Mouse (Mus musculus) midbrain, embryonic 14.5 days (tissue): Measurements from ENCODE around the gene Trf. TPM values are rescaled to one million over a fixed set of nuclear protein-coding genes. Genes with fewer than 3 reads are reported as not detected.

Source experiments
- ATAC-seq: fragments of 200-750 bp; cut with Nextera tagmentation; 2 replicates; pipeline ENCODE4 v1.8.0; 2017; ENCODE audit warnings: moderate number of reproducible peaks, moderate library complexity; ENCODE audit not compliant: low FRiP score, low TSS enrichment
- DNase-seq: peaks from one replicate; pipeline ENCODE4 v3.0.0-alpha.2; 2015
- H3K27ac ChIP-seq: fragments of 300-500 bp; sonication (generic); replicated peaks from 2 replicates; pipeline ENCODE4 v1.5.1; 2014; ENCODE audit warnings: mild to moderate bottlenecking, low read depth, low read length, moderate library complexity
- H3K27me3 ChIP-seq: fragments of 300-500 bp; sonication (generic); 2 replicates; pipeline ENCODE4 v1.6.1; 2014; ENCODE audit warnings: low read length, control low read depth, mixed read lengths; ENCODE audit not compliant: control insufficient read depth, insufficient read depth
- H3K36me3 ChIP-seq: fragments of 300-500 bp; sonication (generic); 2 replicates; pipeline ENCODE4 v1.6.1; 2014; ENCODE audit warnings: low read length, control low read depth; ENCODE audit not compliant: control insufficient read depth, insufficient read depth
- H3K4me1 ChIP-seq: fragments of 300-500 bp; sonication (generic); 2 replicates; pipeline ENCODE4 v1.6.1; 2014; ENCODE audit warnings: mild to moderate bottlenecking, antibody characterized with exemption, low read length, control low read depth; ENCODE audit not compliant: control insufficient read depth, insufficient read depth
- H3K4me2 ChIP-seq: fragments of 300-500 bp; sonication (generic); 2 replicates; pipeline ENCODE4 v1.6.1; 2014; ENCODE audit warnings: mild to moderate bottlenecking, low read length, moderate library complexity
- H3K4me3 ChIP-seq: fragments of 300-500 bp; sonication (generic); replicated peaks from 2 replicates; pipeline ENCODE4 v1.5.1; 2014; ENCODE audit warnings: low read depth, low read length
- H3K9ac ChIP-seq: fragments of 300-500 bp; sonication (generic); replicated peaks from 2 replicates; pipeline ENCODE4 v1.6.1; 2014; ENCODE audit warnings: mild to moderate bottlenecking, low read length, moderate library complexity
- H3K9me3 ChIP-seq: fragments of 300-500 bp; sonication (generic); 2 replicates; pipeline ENCODE4 v1.6.1; 2016; ENCODE audit warnings: low read length, control low read depth, mixed read lengths; ENCODE audit not compliant: control insufficient read depth
- WGBS: fragments of 180-500 bp; shearing (Covaris S2); extraction: QIAGEN DNeasy Blood & Tissue Kit; methylation state at CpG from one replicate; pipeline ENCODE4 v1.1.7; 2014; 5-methylcytosine and 5-hydroxymethylcytosine counted together
- polyA plus RNA-seq: library from polyadenylated mRNA; unstranded; fragments of >200 nt; fragmentation: Nextera tagmentation; extraction: Ambion mirVana; gene quantifications from 2 replicates; pipeline ENCODE4 v1.2.1, GENCODE M21; 2014

Gene Trf
- polyA plus RNA-seq, 1 experiment from 2014 or later = 30.6 TPM

GRCm38 (mm10) chr9:103184855-103185254, 45.4 kb downstream of the Trf start:
- WGBS = 77% methylated on average over 4 of the region's 4 CpGs
- H3K4me1 ChIP-seq = peaks cover 10% of the 10 kb centered on the region; the same call in 1 of the 2 replicates
- DNase-seq (no peak), ATAC-seq (no peak)
- H3K4me3 ChIP-seq = no peak overlapping the region
- no peak overlapping the region for H3K4me2 ChIP-seq
- H3K9ac ChIP-seq = no peak overlapping the region
- no peak overlapping the region for H3K27ac ChIP-seq
- no peaks in the 10 kb centered on the region for H3K27me3 ChIP-seq
- H3K36me3 ChIP-seq = peaks cover 48% of the 10 kb centered on the region
- no peaks in the 10 kb centered on the region for H3K9me3 ChIP-seq

GRCm38 (mm10) chr9:103181886-103182285, 48.4 kb downstream of the Trf start:
- ATAC-seq = no peak
- WGBS = 92% methylated on average over 8 of the region's 8 CpGs

GRCm38 (mm10) chr9:103180807-103181565, 49.3 kb downstream of the Trf start:
- Histone ChIP-seq H3K27ac (peak overlapping the region; percentile 22; the same call in 1 of the 2 replicates), H3K4me1 (peaks cover 10% of the 10 kb centered on the region; the same call in 1 of the 2 replicates), H3K27me3 (no peaks in the 10 kb centered on the region), H3K4me2 (peak overlapping the region; percentile 45), H3K4me3 (no peak overlapping the region; the same call in 1 of the 2 replicates), H3K9me3 (no peaks in the 10 kb centered on the region), H3K36me3 (peaks cover 41% of the 10 kb centered on the region), H3K9ac (peak overlapping the region; percentile 4; the same call in 1 of the 2 replicates)
- ATAC-seq = peak; percentile 70; the same call in 1 of the 2 replicates
- DNase-seq = peak; percentile 84
- WGBS = 8% methylated on average over 20 of the region's 20 CpGs

More at GRCm38 (mm10) chr9:103181886-103182285, 48.4 kb downstream of the Trf start:
- H3K4me1 ChIP-seq = peaks cover 10% of the 10 kb centered on the region; the same call in 1 of the 2 replicates
- H3K9me3 ChIP-seq = no peaks in the 10 kb centered on the region
- H3K27me3 ChIP-seq = no peaks in the 10 kb centered on the region
- peaks cover 41% of the 10 kb centered on the region for H3K36me3 ChIP-seq
- H3K9ac ChIP-seq = no peak overlapping the region
- no peak overlapping the region for H3K27ac ChIP-seq
- no peak overlapping the region for H3K4me2 ChIP-seq
- no peak overlapping the region for H3K4me3 ChIP-seq
- DNase-seq = no peak

DNA sequence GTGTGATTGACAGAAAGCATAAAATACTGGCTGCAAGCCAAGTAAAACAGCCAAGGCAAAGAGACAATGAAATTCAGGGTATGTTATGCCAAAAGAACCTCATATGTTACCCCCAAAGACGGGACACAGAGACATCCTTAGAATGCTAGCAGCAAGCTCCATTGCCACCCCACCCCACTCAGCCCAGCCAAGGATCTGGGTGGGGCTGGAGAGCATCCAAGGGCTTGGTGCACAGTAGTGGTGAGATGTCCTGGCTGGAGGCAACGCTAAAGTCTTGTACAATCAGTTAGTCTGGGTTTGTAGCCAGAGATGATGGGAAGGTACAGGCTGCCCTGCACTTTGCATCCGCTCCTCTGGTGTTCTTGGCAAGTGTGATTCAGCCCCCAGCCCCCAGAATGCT, 49.9 kb downstream of the Trf start:
- Histone ChIP-seq H3K4me2 (peak overlapping the region; percentile 45; the same call in 1 of the 2 replicates), H3K27me3 (no peaks in the 10 kb centered on the region), H3K36me3 (peaks cover 44% of the 10 kb centered on the region), H3K4me3 (no peak overlapping the region), H3K9me3 (no peaks in the 10 kb centered on the region), H3K4me1 (peaks cover 10% of the 10 kb centered on the region; the same call in 1 of the 2 replicates), H3K9ac (peak overlapping the region; percentile 4; the same call in 1 of the 2 replicates), H3K27ac (0 out of 2 replicates have a peak overlapping the region, but pooled peaks have one; percentile 22)
- 73% methylated on average over 3 of the region's 3 CpGs for WGBS
- ATAC-seq (no peak), DNase-seq (peak; percentile 31)

DNA sequence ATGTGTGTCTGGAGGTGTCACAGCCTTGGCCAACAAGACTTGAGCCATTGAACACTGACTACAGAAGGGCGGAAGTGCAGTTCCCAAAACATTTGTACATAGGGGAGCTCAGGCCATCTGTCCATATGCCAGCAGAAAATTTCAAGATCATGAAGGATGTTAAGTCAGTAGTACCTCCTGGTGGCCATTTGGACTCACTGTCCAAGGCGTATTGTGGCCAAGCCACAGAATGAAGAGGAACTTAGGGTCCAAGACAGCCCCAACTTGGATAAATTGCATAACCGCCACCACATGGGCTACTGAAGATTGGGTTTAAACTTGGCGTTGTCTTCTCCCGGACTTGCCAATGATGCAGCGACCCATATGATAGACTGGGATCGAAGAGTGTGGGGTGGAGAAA, 54.6 kb downstream of the Trf start:
- ATAC-seq (no peak), DNase-seq (no peak)
- H3K4me2 ChIP-seq = no peak overlapping the region
- peaks cover 48% of the 10 kb centered on the region for H3K36me3 ChIP-seq
- H3K27ac ChIP-seq = no peak overlapping the region
- WGBS = 97% methylated on average over 7 of the region's 7 CpGs
- H3K9me3 ChIP-seq = no peaks in the 10 kb centered on the region
- H3K9ac ChIP-seq = no peak overlapping the region
- no peak overlapping the region for H3K4me3 ChIP-seq
- H3K4me1 ChIP-seq = peaks cover 5% of the 10 kb centered on the region; the same call in 1 of the 2 replicates
- no peaks in the 10 kb centered on the region for H3K27me3 ChIP-seq

DNA sequence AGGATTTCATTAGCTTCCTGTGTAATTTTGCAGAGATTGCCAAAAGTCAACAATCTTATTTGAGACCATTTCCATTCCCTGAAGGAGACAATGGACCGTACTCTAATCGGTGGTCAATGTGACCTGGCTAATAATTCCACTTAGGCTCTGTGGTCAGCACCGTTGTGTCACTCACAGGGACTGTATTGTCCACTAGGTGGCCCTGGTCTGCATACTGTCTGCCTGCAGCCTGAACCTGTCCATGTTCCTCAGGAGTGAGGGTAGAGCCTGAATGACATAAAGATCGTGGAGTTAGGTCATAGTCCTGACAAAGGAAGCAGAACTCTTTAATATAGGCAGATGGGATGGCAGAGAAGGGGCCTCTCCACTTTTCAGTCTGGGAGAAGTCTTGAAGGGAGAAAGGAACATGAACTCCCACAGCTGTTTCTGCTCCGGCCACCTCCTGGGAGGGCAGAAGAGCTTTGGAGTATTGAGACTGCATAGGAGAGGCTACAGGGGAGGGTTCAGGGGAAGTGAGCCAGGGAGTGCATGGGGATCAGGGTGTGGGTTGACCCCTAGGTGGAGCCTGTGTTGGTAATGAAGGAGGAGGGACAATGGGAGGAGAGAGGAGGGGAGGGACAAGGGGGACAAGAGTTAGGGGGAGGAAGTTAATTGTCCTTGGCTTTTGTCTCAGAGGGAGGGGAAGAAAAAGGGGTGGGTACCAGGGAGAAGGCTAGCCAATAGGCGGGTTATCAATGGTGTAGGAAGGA, 55.3 kb downstream of the Trf start:
- H3K27ac ChIP-seq = no peak overlapping the region
- no peaks in the 10 kb centered on the region for H3K4me1 ChIP-seq
- 68% methylated on average over 6 of the region's 6 CpGs for WGBS
- H3K36me3 ChIP-seq = peaks cover 43% of the 10 kb centered on the region
- no peak overlapping the region for H3K9ac ChIP-seq
- ATAC-seq = no peak
- H3K9me3 ChIP-seq = no peaks in the 10 kb centered on the region
- DNase-seq = peak; percentile 26
- no peak overlapping the region for H3K4me3 ChIP-seq
- H3K27me3 ChIP-seq = no peaks in the 10 kb centered on the region
- H3K4me2 ChIP-seq = no peak overlapping the region

- no peak overlapping the region for H3K4me2 ChIP-seq
- DNase-seq (no peak), ATAC-seq (no peak)
- no peak overlapping the region for H3K27ac ChIP-seq
- H3K9me3 ChIP-seq = no peaks in the 10 kb centered on the region
- no peak overlapping the region for H3K9ac ChIP-seq
- no peaks in the 10 kb centered on the region for H3K4me1 ChIP-seq
- no peaks in the 10 kb centered on the region for H3K27me3 ChIP-seq
- no peak overlapping the region for H3K4me3 ChIP-seq
- WGBS = 81% methylated on average over 7 of the region's 7 CpGs
- H3K36me3 ChIP-seq = peaks cover 74% of the 10 kb centered on the region
These were observed 61.5 kb downstream of the Trf start for GRCm38 (mm10) chr9:103168771-103169170.

- Histone ChIP-seq H3K27me3 (no peaks in the 10 kb centered on the region), H3K27ac (no peak overlapping the region), H3K4me2 (no peak overlapping the region), H3K4me1 (no peaks in the 10 kb centered on the region), H3K9me3 (no peaks in the 10 kb centered on the region), H3K4me3 (no peak overlapping the region), H3K9ac (no peak overlapping the region), H3K36me3 (peaks cover 75% of the 10 kb centered on the region)
- WGBS = 70% methylated on average over 6 of the region's 6 CpGs
- DNase-seq (no peak), ATAC-seq (no peak)
These were observed 62.2 kb downstream of the Trf start for GRCm38 (mm10) chr9:103168046-103168445.
